Mouse (Mus musculus) left cerebral cortex, postnatal 4 days (tissue): ENCODE data around the gene Ubtf. TPM values are rescaled to one million over a fixed set of nuclear protein-coding genes. Genes with fewer than 3 reads are reported as not detected.
A peak's percentile ranks its signal among the peaks of the same experiment; 100 is the strongest.

Experiments used
- DNase-seq: peaks from one replicate; pipeline ENCODE4 v3.0.0-alpha.2; 2022
- intact Hi-C: fragments of 180-260 bp; cut with DNase I; formaldehyde crosslinking; loops from one replicate; pipeline ENCODE4 v1.15.1; 2025
- total RNA-seq, 2 experiments: library from RNA; stranded (reverse); gene quantifications; 2 replicates each; pipeline ENCODE4 v1.2.3; 2021

The Ubtf gene
- total RNA-seq, 2 experiments from 2014 or later, result 113 to 115 TPM

DNA sequence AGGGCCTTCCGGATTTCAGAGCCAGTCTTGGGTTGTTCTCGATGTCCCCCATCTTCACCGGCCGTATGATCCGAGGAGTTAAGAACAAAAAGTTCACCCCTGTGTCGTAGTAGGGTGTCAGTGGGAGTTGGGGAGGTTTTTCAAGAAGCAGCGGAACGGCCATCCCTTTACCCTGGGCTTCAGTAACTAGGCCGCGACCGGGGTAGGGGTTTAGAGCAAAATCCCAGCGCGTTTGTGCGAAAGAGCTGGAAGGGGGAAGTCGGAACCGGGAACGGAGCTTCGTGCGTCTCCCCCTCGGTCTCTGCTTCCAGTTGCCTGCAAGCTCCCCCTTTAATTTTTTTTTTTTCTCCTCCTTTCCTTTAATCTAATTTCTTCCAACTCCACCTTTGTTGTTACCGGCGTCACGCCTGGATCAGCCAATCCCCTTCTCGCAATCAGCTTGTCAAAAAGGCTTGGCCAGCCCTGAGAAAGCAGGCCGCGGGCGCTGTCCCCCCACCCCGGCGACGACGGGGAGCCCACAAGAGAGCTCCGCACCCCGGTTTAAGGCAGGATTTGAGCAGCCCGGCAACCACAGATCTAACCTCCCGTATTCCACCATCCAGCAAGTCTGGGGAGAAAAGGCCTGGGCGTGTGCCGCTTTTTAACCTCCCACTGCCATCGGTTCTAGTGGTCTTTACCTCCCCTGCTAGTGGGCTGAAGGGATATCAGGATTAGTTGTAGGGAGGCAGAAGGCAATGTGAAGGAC is 571 bp upstream of the Ubtf start:
- intact Hi-C loops, result loop anchor here (2.0 to 5.0 kb wide), 2 partner anchors 75 to 87 kb away; partner anchors contain the start of gene Slc25a39
- DNase-seq, result peak; percentile 87

DNA sequence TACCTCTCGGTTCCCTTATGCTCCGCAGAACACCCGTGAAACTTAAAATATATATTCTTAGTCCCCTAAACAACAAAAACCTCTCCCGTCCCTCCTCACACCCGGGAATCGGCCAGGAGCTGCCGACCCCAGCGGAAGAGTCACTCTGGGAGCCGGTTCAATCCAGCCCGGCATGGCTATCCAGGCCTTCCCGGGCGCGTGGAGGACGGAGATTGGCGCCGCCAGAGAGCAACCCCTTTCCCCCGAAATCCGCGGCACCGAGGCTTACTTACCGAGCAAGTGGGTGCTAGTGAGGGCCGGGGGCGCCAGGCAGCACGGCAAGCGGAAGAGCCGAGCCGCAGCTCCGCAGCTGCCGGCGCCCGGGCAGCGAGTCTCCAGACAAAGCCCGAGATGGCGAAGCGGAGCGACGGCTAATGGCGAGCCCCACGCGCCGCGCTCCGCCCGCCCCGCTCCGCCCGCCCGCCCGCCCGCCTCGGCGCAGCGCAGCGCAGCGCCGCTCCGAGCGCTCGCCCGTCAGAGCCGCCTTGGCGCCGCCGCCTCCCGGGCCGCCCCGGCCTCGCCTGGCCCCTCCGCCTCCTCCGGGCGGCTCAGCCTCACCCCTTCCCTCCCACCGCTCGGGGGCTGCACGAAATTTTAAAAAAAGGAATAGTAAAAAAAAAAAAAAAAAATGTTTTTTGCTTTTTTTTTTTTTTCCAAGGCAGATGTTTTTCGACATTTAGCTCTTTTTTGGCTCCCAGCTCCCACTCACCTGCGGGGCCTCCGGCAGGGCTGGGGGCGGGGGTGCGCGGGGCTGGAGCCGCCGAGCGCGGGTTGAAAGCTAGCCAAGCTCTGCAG is 749 bp downstream of the Ubtf start:
- DNase-seq, result peak; percentile 48

DNA sequence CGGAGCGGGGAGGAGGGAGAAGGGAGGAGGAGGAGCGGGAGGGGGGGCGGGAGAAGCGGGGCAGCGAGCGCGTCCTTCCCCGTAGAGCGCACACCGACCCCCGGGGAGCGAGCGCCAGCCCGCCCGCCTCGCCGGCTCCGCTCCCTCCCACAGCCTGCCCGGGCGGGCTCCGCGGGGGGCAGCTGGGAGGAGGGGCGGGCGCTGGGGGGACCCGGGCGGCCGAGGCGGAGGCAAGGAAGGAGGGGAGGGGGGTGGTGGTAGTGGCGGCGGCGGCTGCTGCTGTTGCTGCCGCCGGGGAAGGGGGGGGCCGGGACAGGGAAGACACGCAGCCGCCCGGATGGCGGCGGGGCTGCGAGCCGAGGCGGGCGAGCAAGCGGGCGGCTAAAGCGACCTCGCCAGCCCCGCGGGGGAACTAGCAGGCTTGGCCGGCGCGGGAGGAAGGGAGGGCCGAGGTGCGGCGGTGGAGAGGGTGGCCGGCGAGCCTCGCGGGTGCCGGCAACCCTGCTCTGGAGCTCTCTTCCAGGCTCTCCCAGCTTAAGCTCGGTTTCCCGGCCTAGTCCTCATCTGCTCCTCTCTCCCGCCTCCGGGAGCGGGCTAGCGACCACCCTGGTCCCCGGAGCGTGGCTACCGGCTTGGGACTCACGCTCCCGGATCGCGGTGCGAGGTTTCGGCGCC is 1.5 kb downstream of the Ubtf start:
- peak; percentile 78 for DNase-seq
- intact Hi-C loops, result loop anchor here (5.0 kb wide), 1 partner anchor 89 kb away; the partner anchor contains the start of gene Slc25a39

More for the DNA sequence above, 749 bp downstream of the Ubtf start:
- intact Hi-C loops, result loop anchor here (5.0 kb wide), 1 partner anchor 89 kb away; the partner anchor contains the start of gene Slc25a39

DNA sequence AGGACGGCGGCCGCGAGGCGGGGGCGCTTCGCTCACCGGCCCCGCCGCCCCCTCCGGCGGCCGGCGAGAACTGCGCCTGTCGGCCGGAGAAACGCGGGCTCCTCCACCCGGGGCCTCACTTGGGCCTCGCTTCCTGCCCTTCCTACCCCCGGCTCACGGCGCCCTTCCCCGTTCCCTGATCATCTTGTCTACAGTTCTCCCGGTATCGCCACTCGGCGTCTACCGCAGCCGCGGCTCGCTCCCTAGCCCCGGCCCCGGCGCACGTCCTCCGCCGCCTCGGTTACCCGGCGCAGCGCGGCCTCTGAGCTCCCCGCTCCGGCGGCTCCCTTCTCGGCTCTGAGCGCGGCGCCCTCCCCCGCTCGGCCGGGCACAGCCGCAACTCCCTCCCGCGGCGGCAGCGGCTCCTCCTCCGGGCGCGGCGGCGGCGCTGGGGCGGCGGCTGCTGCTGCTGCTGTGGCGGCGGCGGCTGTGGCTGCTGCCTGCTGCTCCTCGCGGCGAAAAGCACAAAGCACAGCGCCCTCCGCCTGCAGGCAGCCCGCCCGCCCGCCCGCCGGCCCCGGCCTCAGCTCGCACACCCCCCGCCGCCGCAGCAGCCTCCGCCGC is 2.1 kb downstream of the Ubtf start:
- intact Hi-C loops, result loop anchor here (5.0 kb wide), 1 partner anchor 90 kb away; the partner anchor contains the start of gene Slc25a39
- DNase-seq, result peak; percentile 65

DNA sequence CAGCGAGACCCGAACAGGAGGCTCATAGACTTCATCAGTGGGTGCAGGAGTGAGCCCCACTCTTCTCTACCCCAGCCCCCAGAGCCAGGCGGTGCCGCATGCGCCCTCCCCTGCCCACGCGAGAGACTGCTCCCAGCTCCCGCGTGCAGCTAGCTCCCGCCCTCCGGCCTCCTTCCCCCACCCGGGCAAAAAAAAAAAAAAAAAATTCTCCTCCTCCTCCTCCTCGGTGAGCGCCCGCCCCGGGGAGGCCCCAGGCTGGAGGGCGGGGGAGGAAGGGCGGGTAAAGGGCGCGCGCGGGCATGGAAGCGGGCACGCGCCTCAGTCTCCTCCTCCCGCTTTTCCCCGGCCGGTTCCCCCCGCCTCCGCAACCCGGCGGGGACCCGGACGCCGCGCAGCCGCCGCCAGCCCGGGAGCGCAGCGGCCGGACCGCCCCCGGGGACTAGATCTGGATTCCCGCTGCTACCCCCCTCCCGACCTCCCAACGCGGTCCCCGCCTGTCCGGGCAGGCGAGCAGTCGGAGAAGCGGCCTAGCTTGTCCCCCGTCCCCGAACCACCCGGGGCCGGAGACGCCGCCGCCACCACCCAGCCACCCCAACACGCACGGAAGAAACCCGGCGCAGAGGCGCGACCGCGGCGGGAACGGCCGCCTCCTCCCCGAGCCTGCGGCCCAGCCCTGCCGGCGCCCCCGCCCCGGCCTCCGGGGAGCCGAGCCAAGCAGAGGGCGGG is 2.8 kb downstream of the Ubtf start:
- DNase-seq, result peak; percentile 87
- intact Hi-C loops, result loop anchor here (5.0 kb wide), 1 partner anchor 91 kb away; the partner anchor contains the start of gene Slc25a39

DNA sequence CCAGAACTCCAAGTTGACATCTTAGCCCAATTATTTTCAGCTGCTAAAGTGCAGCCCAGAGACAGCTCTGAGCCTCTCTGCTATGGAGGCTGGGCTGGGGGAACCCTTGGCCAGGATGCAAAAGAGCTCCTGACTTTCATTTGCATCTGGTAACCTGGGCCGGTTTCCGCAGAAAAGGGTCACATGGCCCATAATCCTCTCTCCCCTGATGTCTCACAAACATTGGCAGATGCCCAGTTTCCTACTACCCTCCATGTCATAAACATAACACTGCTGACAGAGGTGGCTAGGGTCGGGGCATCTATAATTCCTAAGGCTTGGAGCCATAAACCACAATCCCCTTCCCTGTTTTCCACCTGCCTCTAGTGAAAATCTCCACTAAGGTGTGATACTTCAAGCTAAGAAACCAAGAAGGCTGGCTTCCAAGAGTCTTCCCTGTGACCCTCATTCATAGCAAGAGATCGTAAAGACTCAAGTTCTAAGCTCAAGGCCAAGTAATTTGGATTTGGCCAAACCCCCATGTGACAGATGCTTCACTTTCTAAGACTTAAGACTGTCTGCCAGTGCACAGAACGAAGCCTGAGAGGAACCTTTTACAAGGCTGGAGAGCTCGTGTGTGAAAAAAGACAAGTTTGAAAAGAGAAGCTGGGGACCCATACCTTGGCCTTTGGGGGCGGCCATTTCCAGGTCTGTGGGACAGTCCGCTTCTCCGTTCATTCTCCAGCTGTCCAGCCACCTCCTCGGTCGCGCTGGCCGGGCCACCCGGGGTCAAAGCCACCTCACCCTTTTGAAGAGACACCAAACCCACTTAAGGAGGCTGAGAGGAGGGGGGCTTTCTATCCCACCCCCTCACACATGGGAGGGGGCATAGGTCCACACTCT is 3.6 kb downstream of the Ubtf start:
- intact Hi-C loops, result loop anchor here (5.0 kb wide), 1 partner anchor 91 kb away; the partner anchor contains the start of gene Slc25a39
- DNase-seq, result peak; percentile 30

DNA sequence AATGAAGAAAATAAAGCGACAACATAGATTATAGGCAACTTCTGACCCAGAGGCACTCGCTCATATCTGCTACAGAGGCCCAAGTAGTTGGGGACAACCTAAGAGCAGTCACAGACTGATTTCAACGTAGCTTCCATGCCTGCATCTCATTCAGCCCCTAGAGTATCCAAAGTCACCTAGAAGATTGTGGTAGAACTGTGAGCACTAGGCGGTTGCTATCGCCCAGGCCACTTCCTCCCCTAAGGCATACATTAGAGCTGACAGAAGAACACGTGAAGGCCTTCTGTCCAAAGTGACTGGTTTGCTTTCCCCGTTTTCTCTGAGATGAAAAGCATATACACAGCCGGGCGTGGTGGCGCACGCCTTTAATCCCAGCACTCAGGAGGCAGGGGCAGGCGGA is 5.2 kb downstream of the Ubtf start:
- DNase-seq, result no peak
- intact Hi-C loops, result no loop called here

DNA sequence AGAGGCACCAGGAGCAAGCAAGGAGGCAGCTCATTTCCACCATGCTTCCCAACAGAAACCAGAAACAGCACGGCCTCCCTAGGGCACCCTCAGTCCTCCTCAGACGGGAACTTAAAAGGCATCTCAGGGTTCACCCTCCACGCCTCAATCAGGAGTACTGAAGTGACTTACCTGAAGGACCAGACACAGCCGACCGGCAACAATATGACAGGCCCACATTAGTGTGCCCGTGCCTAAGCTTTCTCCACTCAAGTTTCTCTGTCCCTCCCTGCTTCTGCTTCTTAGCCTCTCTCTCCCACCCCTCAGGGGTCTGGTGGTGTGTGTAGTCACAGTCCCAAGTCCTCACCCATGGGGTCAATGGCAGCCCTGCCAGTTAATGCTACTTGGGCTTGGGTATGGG is 7.0 kb downstream of the Ubtf start:
- intact Hi-C loops, result no loop called here
- no peak for DNase-seq

DNA sequence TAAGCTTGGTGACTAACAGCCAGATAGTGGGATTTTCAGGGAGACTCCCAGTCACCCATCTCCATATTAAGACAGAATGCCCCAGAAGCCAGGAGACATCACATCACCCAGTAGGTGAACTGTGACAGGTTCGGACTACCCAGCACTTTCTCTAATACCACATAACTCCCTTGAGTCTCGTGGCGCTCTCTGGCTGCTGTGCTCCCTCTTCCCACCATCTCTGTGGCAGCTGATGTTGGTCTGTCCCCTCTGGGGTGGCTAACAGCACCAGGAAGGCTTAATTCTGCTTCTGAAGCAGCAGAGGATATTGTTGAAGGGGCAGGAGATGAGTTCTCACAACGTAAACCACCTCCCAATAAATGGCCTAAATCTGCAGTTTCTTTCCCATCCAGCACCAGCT is 7.6 kb downstream of the Ubtf start:
- intact Hi-C loops, result no loop called here
- no peak for DNase-seq

DNA sequence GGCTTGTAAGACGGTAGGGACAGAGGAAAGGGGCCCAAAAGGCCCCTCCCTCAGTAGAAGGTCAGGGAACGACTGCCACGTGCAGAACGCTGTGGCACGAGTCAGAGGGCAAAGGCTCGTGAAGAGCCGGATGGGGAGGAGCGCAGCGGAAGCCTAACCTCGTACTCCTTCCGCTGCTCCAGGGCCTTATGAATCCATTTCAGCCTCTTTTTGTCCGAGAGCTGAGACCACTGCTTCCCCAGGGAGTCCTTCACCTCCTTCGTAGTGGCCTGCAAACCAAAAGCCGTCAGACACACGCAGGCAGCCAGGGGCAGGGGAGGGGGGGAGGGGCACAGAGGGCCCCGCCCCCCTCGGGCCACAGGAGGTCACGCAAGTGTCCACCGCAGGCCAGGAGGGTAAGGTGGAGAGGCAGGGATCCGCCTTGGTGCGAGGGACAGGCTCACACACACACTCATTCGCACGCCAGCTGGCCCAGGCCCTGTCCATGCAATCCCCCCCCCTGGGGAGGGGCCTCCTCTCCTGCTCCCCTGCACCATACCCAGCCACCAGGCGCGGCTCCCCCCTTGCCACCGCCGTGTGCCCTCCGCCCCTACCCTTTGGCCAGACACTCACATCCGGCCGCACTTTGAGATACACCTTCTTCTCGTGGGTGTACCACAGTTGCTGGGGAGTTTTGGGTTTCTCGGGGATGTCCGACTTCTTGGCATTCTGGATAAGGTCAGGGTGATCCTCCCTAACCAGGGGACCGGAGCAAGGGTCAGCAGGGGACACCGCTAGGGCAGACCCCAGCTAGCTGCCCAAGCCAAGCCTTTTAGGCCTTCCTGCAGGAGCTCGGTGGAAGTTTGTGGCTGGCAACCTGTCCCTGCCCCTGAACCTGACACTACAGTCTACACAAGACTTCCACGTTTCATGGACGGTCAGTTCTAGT is 8.5 kb downstream of the Ubtf start:
- DNase-seq, result peak; percentile 32
- intact Hi-C loops, result no loop called here

DNA sequence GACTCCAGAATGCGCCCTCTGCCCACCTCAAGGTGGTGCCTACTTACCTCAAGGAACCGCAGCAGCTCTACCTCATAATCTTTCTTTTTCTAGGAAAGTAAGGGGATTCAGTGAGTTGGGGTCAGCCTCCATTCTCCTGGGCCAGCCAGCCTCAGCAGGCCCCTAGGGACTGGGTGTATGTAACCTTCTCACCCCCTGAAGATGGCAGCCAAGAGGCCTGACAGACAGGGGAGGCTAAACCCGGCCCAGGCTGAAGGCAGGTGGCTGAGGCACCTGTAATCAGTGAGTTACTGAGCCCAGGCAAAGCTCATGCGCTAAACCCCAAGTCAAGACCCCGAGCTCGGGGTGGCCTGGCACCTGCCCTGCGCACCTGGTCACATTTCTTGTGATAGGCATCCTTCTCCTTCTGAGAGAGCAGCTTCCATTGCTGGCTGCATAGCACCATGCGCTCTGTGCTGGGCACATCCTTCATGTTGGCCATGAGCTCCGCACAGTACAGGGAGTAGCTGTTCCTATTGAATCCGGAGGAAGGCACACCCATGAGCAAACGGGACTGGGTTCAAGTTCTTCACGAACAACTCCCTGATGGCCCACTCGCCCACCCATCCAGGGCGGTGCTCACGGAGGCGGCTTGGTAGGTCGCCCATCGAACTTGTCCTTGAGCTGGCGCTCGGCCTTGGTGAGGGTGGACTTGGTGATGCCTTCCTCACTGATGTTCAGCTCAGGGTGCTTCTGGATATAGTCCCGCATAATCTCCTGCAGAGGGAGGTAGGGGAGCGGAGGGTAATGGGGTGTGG is 9.5 kb downstream of the Ubtf start:
- intact Hi-C loops, result no loop called here
- peak; percentile 13 for DNase-seq

DNA sequence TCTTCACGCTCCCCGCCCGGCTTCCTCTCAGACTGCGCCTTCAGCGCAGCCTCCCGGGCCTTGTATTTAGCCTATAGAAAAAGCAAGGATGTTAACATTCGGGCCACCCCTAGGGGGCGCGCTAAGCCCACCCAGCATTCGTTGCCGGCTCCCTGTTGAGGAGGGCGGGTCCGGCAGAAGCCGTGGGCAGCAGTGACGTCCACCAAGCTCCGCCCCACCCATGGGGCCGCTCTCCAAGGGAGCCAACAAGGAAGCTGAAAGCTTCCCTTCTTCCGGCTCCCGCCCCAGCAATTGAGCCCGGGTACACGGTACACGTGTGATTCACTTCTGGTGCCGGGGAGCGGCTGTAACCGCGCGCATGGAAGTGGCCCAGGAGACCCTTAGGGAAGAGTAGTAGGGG is 10.6 kb downstream of the Ubtf start:
- intact Hi-C loops, result no loop called here
- peak; percentile 96 for DNase-seq

DNA sequence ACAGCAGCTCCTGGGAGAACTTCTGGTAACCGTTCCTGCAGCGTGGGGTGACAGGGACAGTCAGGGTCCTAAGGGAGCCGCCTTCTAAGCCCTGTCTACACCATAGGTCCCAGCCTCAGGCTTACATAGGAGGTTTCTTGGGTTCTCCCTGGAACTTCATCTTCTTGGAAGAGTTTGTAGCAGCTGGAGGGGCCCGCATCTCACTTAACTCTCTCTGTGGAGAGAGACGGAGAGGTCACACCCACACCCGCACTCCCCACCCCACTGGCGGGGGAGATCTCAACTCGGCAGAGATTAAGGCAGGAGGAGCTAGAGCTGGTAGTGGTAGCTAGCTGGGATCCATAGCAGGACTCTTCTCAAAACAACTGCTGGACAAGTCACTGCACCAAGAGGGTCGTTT is 11.4 kb downstream of the Ubtf start:
- intact Hi-C loops, result no loop called here
- no peak for DNase-seq

DNA sequence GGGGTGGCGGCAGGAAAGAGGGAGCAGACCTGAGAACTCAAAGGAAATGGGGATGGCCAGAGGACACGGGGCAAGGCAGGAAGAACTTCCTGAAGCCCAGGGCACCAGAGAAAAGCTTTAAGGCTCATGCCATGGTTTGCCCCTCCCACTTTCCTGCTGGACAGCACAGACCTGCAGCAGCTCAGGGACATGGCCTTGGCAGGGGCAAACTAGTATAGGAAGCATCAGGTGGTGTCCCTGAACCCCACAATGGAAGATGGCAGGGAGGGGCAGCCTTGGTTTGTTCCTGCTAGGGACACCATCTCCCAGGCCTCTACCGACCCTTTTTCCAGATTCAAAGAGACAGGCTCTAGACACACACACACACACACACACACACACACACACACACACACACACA is 14.2 kb downstream of the Ubtf start:
- no peak for DNase-seq
- intact Hi-C loops, result no loop called here

DNA sequence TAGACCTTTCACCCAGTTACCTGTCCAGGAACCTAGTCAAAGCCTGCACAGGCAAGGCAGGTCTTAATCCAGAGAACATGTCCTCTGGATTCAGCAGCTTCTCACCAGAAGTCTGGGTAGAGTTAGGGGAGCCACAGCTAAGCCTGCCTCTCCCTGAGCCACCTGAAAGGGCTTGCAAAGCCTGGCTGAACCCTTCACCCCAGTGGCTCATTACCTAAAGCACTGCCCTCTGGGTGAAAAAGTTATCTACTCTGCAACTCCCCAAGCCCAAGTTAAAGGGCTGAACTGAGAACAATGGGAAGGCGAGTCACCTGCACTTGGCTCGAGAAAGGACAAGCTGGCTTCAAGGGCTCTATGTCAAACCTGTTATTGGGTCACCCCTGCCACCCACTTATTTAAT is 15.4 kb downstream of the Ubtf start:
- intact Hi-C loops, result no loop called here

DNA sequence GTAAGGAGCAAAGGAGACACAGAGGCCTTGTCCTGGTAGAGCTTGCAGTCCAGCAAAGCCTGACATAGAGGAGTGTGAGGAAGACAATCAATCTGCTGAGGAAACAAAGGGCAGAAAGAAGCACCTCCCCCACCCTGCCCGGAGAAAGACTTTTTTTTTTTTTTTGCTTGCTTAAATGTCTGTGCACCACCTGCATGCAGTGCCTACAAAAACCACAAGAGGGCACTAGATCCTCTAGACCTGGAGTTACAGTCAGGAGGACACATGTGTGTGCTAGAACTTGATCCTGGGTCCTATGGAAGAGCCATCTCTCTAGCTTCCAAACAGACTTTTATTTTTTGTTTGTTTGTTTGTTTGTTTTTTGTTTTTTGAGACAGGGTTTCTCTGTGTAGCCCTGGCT is 19.7 kb downstream of the Ubtf start:
- intact Hi-C loops, result loop anchor here (5.0 kb wide), 2 partner anchors 112 to 132 kb away; partner anchors contain the start of gene Grn

More for the DNA sequence above, 15.4 kb downstream of the Ubtf start:
- DNase-seq, result no peak

More for the DNA sequence above, 19.7 kb downstream of the Ubtf start:
- DNase-seq, result peak; percentile 74
